ENCODE assay signal across 9 mouse cellular contexts in the genomic region with DNA sequence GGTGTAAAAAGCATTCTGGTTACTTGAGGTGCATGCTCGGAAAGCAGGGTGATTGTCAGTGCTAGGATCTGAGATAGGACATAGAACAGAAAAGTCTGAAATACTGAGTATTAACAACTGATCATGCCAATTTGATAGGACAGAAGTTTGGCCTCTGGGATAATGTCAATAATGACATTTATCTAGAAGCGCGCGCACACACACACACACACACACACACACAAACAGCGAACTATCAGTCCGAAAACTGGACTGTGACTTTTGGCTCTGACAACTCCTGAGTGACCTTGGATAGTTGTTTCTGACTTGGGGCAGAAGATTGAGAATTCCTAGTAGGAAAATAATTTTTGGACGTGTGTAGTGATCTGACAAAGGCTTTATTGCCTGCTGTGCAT. TPM values are rescaled to one million over a fixed set of nuclear protein-coding genes. Genes with fewer than 3 reads are reported as not detected.
DNase-seq lines count a peak whose midpoint lies in the region; ATAC-seq and TF ChIP-seq lines count a peak whose summit lies in the region.
"Had no signal": no experiment of that assay in that cellular context is flagged by ENCODE, and none has a peak within 500 bp of the region (broad histone marks: within the 10 kb centered on the region; RNA-seq: fewer than 3 reads in every experiment).

No protein-coding gene starts in this region.

- DNase-seq in lung, postnatal 10 days, result no peak
- DNase-seq in forebrain, embryonic 10.5 days (ENCODE audit: extremely low spot score, low spot score), result no peak
- DNase-seq in limb, embryonic 10.5 days (ENCODE audit: low spot score), result no peak
- no peak for DNase-seq in urinary bladder, postnatal 14 days (ENCODE audit: low spot score)
- no peak for DNase-seq in embryo, embryonic 10 days (ENCODE audit: low spot score)
- DNase-seq in left cerebral cortex, postnatal 10 days (ENCODE audit: extremely low spot score in 1 of 2, low spot score in 2 of 2), result no peak

- no peak overlapping the region for H3K27ac ChIP-seq in lung, embryonic 16.5 days (ENCODE audit: low read length)
- H3K27ac ChIP-seq in forebrain, embryonic 10.5 days, result peak overlapping the region; percentile 93
- H3K27ac ChIP-seq in limb, embryonic 10.5 days, result peak overlapping the region; percentile 92; the same call in 1 of the 2 replicates
- H3K27ac ChIP-seq in olfactory bulb, adult 2 months (ENCODE audit: insufficient read depth, low read depth, low read length), result no peak overlapping the region

- H3K9ac ChIP-seq in lung, embryonic 16.5 days (ENCODE audit: low read length), result peak overlapping the region; percentile 95

- no peak for TF ChIP-seq POLR2A in olfactory bulb, adult 2 months (IDR thresholded peaks at IDR 0.05; ENCODE audit: insufficient read depth, low read depth, low read length)

- no peak for ATAC-seq in lung, embryonic 16.5 days (ENCODE audit: low read depth)

- peak overlapping the region; percentile 90 for H3K4me2 ChIP-seq in lung, embryonic 16.5 days (ENCODE audit: low read depth, low read length)

- peaks cover 19% of the 10 kb centered on the region for H3K4me1 ChIP-seq in lung, embryonic 16.5 days (replicated peaks; ENCODE audit: control insufficient read depth, insufficient read depth, low read length)
- peaks cover 44% of the 10 kb centered on the region for H3K4me1 ChIP-seq in forebrain, embryonic 10.5 days
- H3K4me1 ChIP-seq in limb, embryonic 10.5 days, result peaks cover 36% of the 10 kb centered on the region
- peaks cover 6% of the 10 kb centered on the region for H3K4me1 ChIP-seq in olfactory bulb, adult 2 months (ENCODE audit: control insufficient read depth, insufficient read depth, low read length)

- intact Hi-C loops in left cerebral cortex, postnatal 10 days (cut with DNase I), result no loop called here

- no peaks in the 10 kb centered on the region for H3K9me3 ChIP-seq in lung, embryonic 16.5 days (ENCODE audit: control insufficient read depth, low read length)
- no peaks in the 10 kb centered on the region for H3K9me3 ChIP-seq in forebrain, embryonic 10.5 days
- H3K9me3 ChIP-seq in limb, embryonic 10.5 days (replicated peaks), result no peaks in the 10 kb centered on the region

- H3K4me3 ChIP-seq in lung, embryonic 16.5 days (ENCODE audit: low read length), result peak overlapping the region; percentile 92
- peak overlapping the region; percentile 90 for H3K4me3 ChIP-seq in forebrain, embryonic 10.5 days
- H3K4me3 ChIP-seq in limb, embryonic 10.5 days, result peak overlapping the region; percentile 85
- peak overlapping the region; percentile 52 for H3K4me3 ChIP-seq in olfactory bulb, adult 2 months (ENCODE audit: insufficient read depth, low read depth, low read length)

- H3K27me3 ChIP-seq in lung, embryonic 16.5 days (ENCODE audit: control insufficient read depth, insufficient read depth, low read depth, low read length), result no peaks in the 10 kb centered on the region
- no peaks in the 10 kb centered on the region for H3K27me3 ChIP-seq in forebrain, embryonic 10.5 days (ENCODE audit: poor library complexity, severe bottlenecking)
- H3K27me3 ChIP-seq in limb, embryonic 10.5 days (ENCODE audit: low read depth, poor library complexity, severe bottlenecking), result no peaks in the 10 kb centered on the region

- no peak for TF ChIP-seq CTCF in olfactory bulb, adult 2 months (IDR thresholded peaks at IDR 0.05; ENCODE audit: insufficient read depth, low read depth, low read length)

- H3K36me3 ChIP-seq in lung, embryonic 16.5 days (ENCODE audit: control insufficient read depth, insufficient read depth, low read length), result no peaks in the 10 kb centered on the region
- no peaks in the 10 kb centered on the region for H3K36me3 ChIP-seq in forebrain, embryonic 10.5 days (replicated peaks)
- no peaks in the 10 kb centered on the region for H3K36me3 ChIP-seq in limb, embryonic 10.5 days

- WGBS in lung, embryonic 16.5 days, result 21% methylated on average over 7 of the region's 7 CpGs
- WGBS in forebrain, embryonic 10.5 days, result 45% methylated on average over 7 of the region's 7 CpGs
- 44% methylated on average over 7 of the region's 7 CpGs for WGBS in limb, embryonic 10.5 days
- WGBS in olfactory bulb, adult 2 months, result 19% methylated on average over 7 of the region's 7 CpGs

RNA-seq across cellular contexts. Expression of a gene that starts 0.8 kb away (rescaled TPM):
- polyA plus RNA-seq in lung, embryonic 16.5 days (2015; fragmentation: Nextera tagmentation; extraction: Ambion mirVana), result 7.6 and 9.3 TPM in 2 replicates
- 6.7 and 7.8 TPM in 2 replicates for polyA plus RNA-seq in forebrain, embryonic 10.5 days (2016; fragmentation: Nextera tagmentation; extraction: Ambion mirVana)
- polyA plus RNA-seq in limb, embryonic 10.5 days (2016; fragmentation: Nextera tagmentation; extraction: Ambion mirVana), result 9.3 and 9.8 TPM in 2 replicates
- polyA plus RNA-seq in olfactory bulb, adult 2 months (2012; ENCODE audit: insufficient read depth, insufficient read length, low replicate concordance, missing spikeins), result not detected in 2 replicates
- 1 to 10 TPM in 1 of 2 experiments, not detected in 1; 2.1 TPM for total RNA-seq in left cerebral cortex, postnatal 10 days (2021)
- polyA plus RNA-seq: brain, embryonic 14.5 days had no signal

RNA-seq across cellular contexts. Expression of a gene that starts 8.9 kb away (rescaled TPM):
- 7.5 and 14.4 TPM in 2 replicates for polyA plus RNA-seq in lung, embryonic 16.5 days (2015; fragmentation: Nextera tagmentation; extraction: Ambion mirVana)
- 5.4 and 5.9 TPM in 2 replicates for polyA plus RNA-seq in forebrain, embryonic 10.5 days (2016; fragmentation: Nextera tagmentation; extraction: Ambion mirVana)
- polyA plus RNA-seq in limb, embryonic 10.5 days (2016; fragmentation: Nextera tagmentation; extraction: Ambion mirVana), result 5.5 and 8.3 TPM in 2 replicates
- polyA plus RNA-seq in olfactory bulb, adult 2 months (2012; ENCODE audit: insufficient read depth, insufficient read length, low replicate concordance, missing spikeins), result not detected in 2 replicates
- total RNA-seq in left cerebral cortex, postnatal 10 days (2021), result 1 to 10 TPM; 6.8 to 8.1 TPM

RNA-seq across cellular contexts. Expression of a gene that starts 16.9 kb away (rescaled TPM):
- polyA plus RNA-seq in lung, embryonic 16.5 days (2015; fragmentation: Nextera tagmentation; extraction: Ambion mirVana), result 43.5 and 46.9 TPM in 2 replicates
- 12.0 and 12.8 TPM in 2 replicates for polyA plus RNA-seq in forebrain, embryonic 10.5 days (2016; fragmentation: Nextera tagmentation; extraction: Ambion mirVana)
- 12.0 and 15.7 TPM in 2 replicates for polyA plus RNA-seq in limb, embryonic 10.5 days (2016; fragmentation: Nextera tagmentation; extraction: Ambion mirVana)
- not detected in 2 replicates for polyA plus RNA-seq in olfactory bulb, adult 2 months (2012; ENCODE audit: insufficient read depth, insufficient read length, low replicate concordance, missing spikeins)
- total RNA-seq in left cerebral cortex, postnatal 10 days (2021), result 1 to 10 TPM; 3.4 to 3.6 TPM

RNA-seq across cellular contexts. Expression of a gene that starts 31.1 kb away (rescaled TPM):
- 114 and 119 TPM in 2 replicates for polyA plus RNA-seq in lung, embryonic 16.5 days (2015; fragmentation: Nextera tagmentation; extraction: Ambion mirVana)
- 70.4 and 70.8 TPM in 2 replicates for polyA plus RNA-seq in forebrain, embryonic 10.5 days (2016; fragmentation: Nextera tagmentation; extraction: Ambion mirVana)
- 81.1 and 96.4 TPM in 2 replicates for polyA plus RNA-seq in limb, embryonic 10.5 days (2016; fragmentation: Nextera tagmentation; extraction: Ambion mirVana)
- polyA plus RNA-seq in olfactory bulb, adult 2 months (2012; ENCODE audit: insufficient read depth, insufficient read length, low replicate concordance, missing spikeins), result not detected in 2 replicates
- 100 to 1,000 TPM; 123 TPM for total RNA-seq in left cerebral cortex, postnatal 10 days (2021)

Comparison
In these comparisons a context has a peak if more than half of its experiments do, and no peak if none do; other contexts are left out.
1. H3K27ac ChIP-seq: peak in forebrain, embryonic 10.5 days (single experiment) and limb, embryonic 10.5 days (single experiment); none in lung, embryonic 16.5 days (single experiment) and olfactory bulb, adult 2 months (single experiment).
2. RNA of a gene that starts 16.9 kb away (polyA plus RNA-seq): 43.5 to 46.9 TPM in lung, embryonic 16.5 days, 12.0 to 15.7 TPM in limb, embryonic 10.5 days and 12.0 to 12.8 TPM in forebrain, embryonic 10.5 days; not detected in olfactory bulb, adult 2 months; every median in the first group is over 10 times any median in the second.
3. Peak in every context shown above with its lines, with median percentiles within 50 percentile points of each other: H3K4me3 ChIP-seq.